Mouse (Mus musculus) limb, embryonic 12.5 days (tissue): ENCODE results near the gene Naaladl2. TPM values are rescaled to one million over a fixed set of nuclear protein-coding genes. Genes with fewer than 3 reads are reported as not detected.

Experiments
- ATAC-seq: fragments of 200-750 bp; cut with Nextera tagmentation; 2 replicates; pipeline ENCODE4 v1.8.0; 2017; ENCODE audit warnings: low read depth, moderate TSS enrichment; ENCODE audit not compliant: insufficient number of reproducible peaks, insufficient read depth, low FRiP score, low TSS enrichment
- H3K27ac ChIP-seq: fragments of 300-500 bp; sonication (generic); 2 replicates; pipeline ENCODE4 v1.5.1; 2016; ENCODE audit warnings: mild to moderate bottlenecking, moderate library complexity
- H3K27me3 ChIP-seq: fragments of 300-500 bp; sonication (generic); 2 replicates; pipeline ENCODE4 v1.6.1; 2016; ENCODE audit warnings: mild to moderate bottlenecking, moderate library complexity
- H3K36me3 ChIP-seq: fragments of 300-500 bp; sonication (generic); 2 replicates; pipeline ENCODE4 v1.6.1; 2016; ENCODE audit warnings: mild to moderate bottlenecking, moderate library complexity
- H3K4me1 ChIP-seq: fragments of 300-500 bp; sonication (generic); replicated peaks from 2 replicates; pipeline ENCODE4 v1.6.1; 2016
- H3K4me2 ChIP-seq: fragments of 300-500 bp; sonication (generic); 2 replicates; pipeline ENCODE4 v1.6.1; 2016; ENCODE audit warnings: mild to moderate bottlenecking, moderate library complexity
- H3K4me3 ChIP-seq: fragments of 300-500 bp; sonication (generic); replicated peaks from 2 replicates; pipeline ENCODE4 v1.5.1; 2016; ENCODE audit warnings: mild to moderate bottlenecking
- H3K9ac ChIP-seq: fragments of 300-500 bp; sonication (generic); replicated peaks from 2 replicates; pipeline ENCODE4 v1.6.1; 2016; ENCODE audit warnings: mild to moderate bottlenecking, moderate library complexity
- H3K9me3 ChIP-seq: fragments of 300-500 bp; sonication (generic); 2 replicates; pipeline ENCODE4 v1.6.1; 2016; ENCODE audit warnings: mild to moderate bottlenecking, moderate library complexity
- WGBS: fragments of 180-500 bp; shearing (Covaris S2); methylation state at CpG from one replicate; pipeline ENCODE4 v1.1.7; 2016; 5-methylcytosine and 5-hydroxymethylcytosine counted together
- polyA plus RNA-seq: library from polyadenylated mRNA; unstranded; fragments of >200 nt; fragmentation: Nextera tagmentation; extraction: Ambion mirVana; gene quantifications from 2 replicates; pipeline ENCODE4 v1.2.1, GENCODE M21; 2016

Naaladl2 gene
- polyA plus RNA-seq, 1 experiment from 2014 or later = 1.1 TPM

- H3K9me3 ChIP-seq = no peaks in the 10 kb centered on the region
- no peaks in the 10 kb centered on the region; the same call in 1 of the 2 replicates for H3K4me1 ChIP-seq
- H3K36me3 ChIP-seq = no peaks in the 10 kb centered on the region
- no peak overlapping the region for H3K27ac ChIP-seq
- H3K4me3 ChIP-seq = no peak overlapping the region
- WGBS = 76% methylated on average over 4 of the region's 4 CpGs
- no peaks in the 10 kb centered on the region for H3K27me3 ChIP-seq
- no peak overlapping the region for H3K4me2 ChIP-seq
- no peak overlapping the region for H3K9ac ChIP-seq
- no peak for ATAC-seq
Observed at GRCm38 (mm10) chr3:23928097-23928496, 1216.0 kb downstream of the Naaladl2 start.

- WGBS = 69% methylated on average over 1 of the region's 1 CpGs
Observed at GRCm38 (mm10) chr3:23907682-23908081, 1236.4 kb downstream of the Naaladl2 start.

GRCm38 (mm10) chr3:23865688-23866087 lies 1278.4 kb downstream of the Naaladl2 start:
- Histone ChIP-seq H3K9me3 (no peaks in the 10 kb centered on the region), H3K4me3 (no peak overlapping the region), H3K27me3 (no peaks in the 10 kb centered on the region), H3K4me1 (no peaks in the 10 kb centered on the region), H3K4me2 (no peak overlapping the region), H3K27ac (no peak overlapping the region), H3K36me3 (no peaks in the 10 kb centered on the region), H3K9ac (no peak overlapping the region)
- 74% methylated on average over 1 of the region's 1 CpGs for WGBS
- no peak for ATAC-seq

More at GRCm38 (mm10) chr3:23907682-23908081, 1236.4 kb downstream of the Naaladl2 start:
- Histone ChIP-seq H3K4me2 (no peak overlapping the region), H3K4me1 (no peaks in the 10 kb centered on the region), H3K36me3 (no peaks in the 10 kb centered on the region), H3K9me3 (0 out of 2 replicates have a peak, but pooled peaks cover 6% of the 10 kb centered on the region), H3K9ac (no peak overlapping the region), H3K4me3 (no peak overlapping the region), H3K27me3 (no peaks in the 10 kb centered on the region), H3K27ac (no peak overlapping the region)
- no peak for ATAC-seq

- no peaks in the 10 kb centered on the region for H3K9me3 ChIP-seq
- H3K4me1 ChIP-seq = no peaks in the 10 kb centered on the region
- WGBS = 71% methylated on average over 1 of the region's 1 CpGs
- H3K4me3 ChIP-seq = no peak overlapping the region
- no peak overlapping the region for H3K27ac ChIP-seq
- ATAC-seq = no peak
- H3K9ac ChIP-seq = no peak overlapping the region
- no peaks in the 10 kb centered on the region for H3K27me3 ChIP-seq
- no peak overlapping the region for H3K4me2 ChIP-seq
- H3K36me3 ChIP-seq = no peaks in the 10 kb centered on the region
Observed at GRCm38 (mm10) chr3:23857275-23857674, 1286.8 kb downstream of the Naaladl2 start.

- Histone ChIP-seq H3K4me2 (no peak overlapping the region), H3K4me1 (no peaks in the 10 kb centered on the region), H3K27ac (no peak overlapping the region), H3K9ac (no peak overlapping the region), H3K27me3 (no peaks in the 10 kb centered on the region), H3K9me3 (no peaks in the 10 kb centered on the region), H3K4me3 (no peak overlapping the region), H3K36me3 (no peaks in the 10 kb centered on the region)
- ATAC-seq = no peak
Observed at GRCm38 (mm10) chr3:23817585-23817984, 1326.5 kb downstream of the Naaladl2 start.

GRCm38 (mm10) chr3:23758746-23759145 lies 1385.3 kb downstream of the Naaladl2 start:
- Histone ChIP-seq H3K27me3 (no peaks in the 10 kb centered on the region), H3K9me3 (no peaks in the 10 kb centered on the region), H3K4me3 (no peak overlapping the region), H3K36me3 (no peaks in the 10 kb centered on the region), H3K4me2 (no peak overlapping the region), H3K27ac (no peak overlapping the region), H3K9ac (no peak overlapping the region), H3K4me1 (no peaks in the 10 kb centered on the region)
- WGBS = 93% methylated on average over 1 of the region's 1 CpGs
- no peak for ATAC-seq
